Mouse (Mus musculus) G1E (cell line): ENCODE data around the gene Taf8. TPM values are rescaled to one million over a fixed set of nuclear protein-coding genes. Genes with fewer than 3 reads are reported as not detected.

Experiments used
- ATAC-seq: 2 replicates; pipeline ENCODE4 v1.8.0; 2016; ENCODE audit warnings: mild to moderate bottlenecking; ENCODE audit not compliant: insufficient number of reproducible peaks, poor library complexity, low FRiP score, severe bottlenecking; ENCODE audit errors: extremely low read depth
- DNase-seq: peaks from one replicate; pipeline ENCODE4 v3.0.0; 2012; ENCODE audit warnings: low spot score
- H3K27me3 ChIP-seq: 2 replicates; pipeline ENCODE4 v1.6.1; 2012; ENCODE audit warnings: mild to moderate bottlenecking, low read length, inconsistent platforms; ENCODE audit not compliant: insufficient read depth
- H3K36me3 ChIP-seq: replicated peaks from 2 replicates; pipeline ENCODE3; 2012; ENCODE audit warnings: mild to moderate bottlenecking, inconsistent platforms
- H3K4me1 ChIP-seq: 2 replicates; pipeline ENCODE4 v1.6.1; 2012; ENCODE audit warnings: low read depth, low read length, inconsistent platforms, mixed read lengths; ENCODE audit not compliant: insufficient read depth
- H3K4me3 ChIP-seq: 2 replicates; pipeline ENCODE4 v1.5.1; 2012; ENCODE audit warnings: low read depth, mild to moderate bottlenecking, inconsistent platforms, low read length, moderate library complexity, mixed read lengths
- H3K9me3 ChIP-seq: replicated peaks from 2 replicates; pipeline ENCODE4 v1.6.1; 2012; ENCODE audit warnings: inconsistent platforms
- CTCF ChIP-seq: IDR thresholded peaks from 2 replicates; pipeline ENCODE4 v1.5.1; 2012; ENCODE audit warnings: low read depth, low read length, inconsistent platforms, mixed read lengths
- GATA1 ChIP-seq: IDR thresholded peaks from 2 replicates; pipeline ENCODE4 v1.6.1; 2012; ENCODE audit warnings: borderline replicate concordance, low read length, inconsistent platforms, mixed read lengths
- GATA2 ChIP-seq: IDR thresholded peaks from 2 replicates; pipeline ENCODE4 v1.6.1; 2012; ENCODE audit warnings: low read depth, low read length, inconsistent platforms, borderline replicate concordance
- POLR2AphosphoS5 ChIP-seq: IDR thresholded peaks from 2 replicates; pipeline ENCODE4 v1.6.1; 2012; ENCODE audit warnings: low read depth, low read length, inconsistent platforms; ENCODE audit not compliant: insufficient replicate concordance
- TAL1 ChIP-seq: conservative IDR thresholded peaks from 2 replicates; pipeline ENCODE4 v1.6.1; 2012; ENCODE audit warnings: low read depth, low read length, inconsistent platforms, mixed read lengths
- polyA plus RNA-seq: library from polyadenylated mRNA; stranded (reverse); fragments of >175 nt; gene quantifications from 2 replicates; pipeline ENCODE4 v1.2.3, GENCODE M21; 2012
- total RNA-seq, 2 experiments: library from RNA; stranded (forward) in 1 of 2; stranded (reverse) in 1 of 2; fragments of 200-1000 nt in 1 of 2; fragments of >200 nt in 1 of 2; fragmentation: Nextera tagmentation in 1 of 2; gene quantifications; 2 replicates each; pipeline ENCODE4 v1.2.3; 2014 to 2017

The Taf8 gene
- total and polyA plus RNA-seq, 3 experiments: 22.4 to 39.8 (median 29.1) TPM

GRCm38 (mm10) chr17:47493653-47494052, 8.4 kb downstream of the Taf8 start:
- no peak for TF ChIP-seq POLR2AphosphoS5
- TF ChIP-seq TAL1: no peak
- no peak for TF ChIP-seq GATA2
- no peak for TF ChIP-seq CTCF
- TF ChIP-seq GATA1: no peak
- Histone ChIP-seq H3K36me3 (peaks cover 93% of the 10 kb centered on the region), H3K4me3 (no peak overlapping the region), H3K4me1 (peaks cover 11% of the 10 kb centered on the region), H3K27me3 (no peaks in the 10 kb centered on the region), H3K9me3 (no peaks in the 10 kb centered on the region)
- ATAC-seq: no peak
- DNase-seq: no peak

- Histone ChIP-seq H3K27me3 (no peaks in the 10 kb centered on the region), H3K4me3 (no peak overlapping the region), H3K36me3 (peaks cover 94% of the 10 kb centered on the region), H3K9me3 (no peaks in the 10 kb centered on the region), H3K4me1 (peaks cover 11% of the 10 kb centered on the region)
- ATAC-seq (no peak), DNase-seq (no peak)
- no peak for TF ChIP-seq TAL1
- no peak for TF ChIP-seq GATA1
- no peak for TF ChIP-seq CTCF
- no peak for TF ChIP-seq GATA2
- TF ChIP-seq POLR2AphosphoS5: no peak
Measured at GRCm38 (mm10) chr17:47492731-47493130, 9.4 kb downstream of the Taf8 start.

- TF ChIP-seq CTCF (no peak), GATA1 (no peak), GATA2 (no peak), TAL1 (no peak), POLR2AphosphoS5 (no peak)
- no peak for DNase-seq
- no peaks in the 10 kb centered on the region for H3K27me3 ChIP-seq
- no peaks in the 10 kb centered on the region for H3K9me3 ChIP-seq
- H3K36me3 ChIP-seq: peaks cover 90% of the 10 kb centered on the region
- no peak overlapping the region for H3K4me3 ChIP-seq
- peaks cover 14% of the 10 kb centered on the region for H3K4me1 ChIP-seq
- ATAC-seq: no peak
Measured at GRCm38 (mm10) chr17:47490791-47491190, 11.3 kb downstream of the Taf8 start.

GRCm38 (mm10) chr17:47485791-47486190, 16.3 kb downstream of the Taf8 start:
- Histone ChIP-seq H3K27me3 (peaks cover 6% of the 10 kb centered on the region; the same call in 1 of the 2 replicates), H3K4me3 (no peak overlapping the region), H3K4me1 (peaks cover 26% of the 10 kb centered on the region), H3K9me3 (0 out of 2 replicates have a peak, but pooled peaks cover 2% of the 10 kb centered on the region), H3K36me3 (peaks cover 41% of the 10 kb centered on the region)
- ATAC-seq (no peak), DNase-seq (no peak)
- no peak for TF ChIP-seq CTCF
- TF ChIP-seq POLR2AphosphoS5: no peak
- TF ChIP-seq GATA2: no peak
- TF ChIP-seq GATA1: no peak
- no peak for TF ChIP-seq TAL1

GRCm38 (mm10) chr17:47484993-47485392, 17.1 kb downstream of the Taf8 start:
- Histone ChIP-seq H3K27me3 (peaks cover 6% of the 10 kb centered on the region; the same call in 1 of the 2 replicates), H3K4me3 (no peak overlapping the region; the same call in 1 of the 2 replicates), H3K4me1 (peaks cover 30% of the 10 kb centered on the region), H3K36me3 (peaks cover 33% of the 10 kb centered on the region), H3K9me3 (0 out of 2 replicates have a peak, but pooled peaks cover 2% of the 10 kb centered on the region)
- TF ChIP-seq TAL1 (no peak), GATA2 (no peak), POLR2AphosphoS5 (no peak), CTCF (no peak), GATA1 (no peak)
- DNase-seq (no peak), ATAC-seq (no peak)

- H3K9me3 ChIP-seq: 0 out of 2 replicates have a peak, but pooled peaks cover 2% of the 10 kb centered on the region
- peaks cover 10% of the 10 kb centered on the region; the same call in 1 of the 2 replicates for H3K27me3 ChIP-seq
- H3K4me1 ChIP-seq: peaks cover 32% of the 10 kb centered on the region
- TF ChIP-seq GATA1 (no peak), GATA2 (no peak), POLR2AphosphoS5 (no peak), CTCF (no peak), TAL1 (no peak)
- H3K36me3 ChIP-seq: peaks cover 27% of the 10 kb centered on the region
- ATAC-seq (peak; percentile 43), DNase-seq (peak; percentile 52)
- H3K4me3 ChIP-seq: no peak overlapping the region; the same call in 1 of the 2 replicates
Measured at GRCm38 (mm10) chr17:47484241-47484921, 17.7 kb downstream of the Taf8 start.
